Mouse (Mus musculus) ovary, adult 18-20 months (tissue): ENCODE measurements around the gene Celf6.

Experiments used
- DNase-seq: peaks from one replicate; pipeline ENCODE4 v3.0.0; 2022; ENCODE audit warnings: low spot score, mixed read lengths

Gene Celf6

GRCm38 (mm10) chr9:59577844-59578504 lies at the start of gene Celf6:
Gene Celf6 (plus strand): TSS chr9:59577917.
- DNase-seq, result peak; percentile 94

DNA sequence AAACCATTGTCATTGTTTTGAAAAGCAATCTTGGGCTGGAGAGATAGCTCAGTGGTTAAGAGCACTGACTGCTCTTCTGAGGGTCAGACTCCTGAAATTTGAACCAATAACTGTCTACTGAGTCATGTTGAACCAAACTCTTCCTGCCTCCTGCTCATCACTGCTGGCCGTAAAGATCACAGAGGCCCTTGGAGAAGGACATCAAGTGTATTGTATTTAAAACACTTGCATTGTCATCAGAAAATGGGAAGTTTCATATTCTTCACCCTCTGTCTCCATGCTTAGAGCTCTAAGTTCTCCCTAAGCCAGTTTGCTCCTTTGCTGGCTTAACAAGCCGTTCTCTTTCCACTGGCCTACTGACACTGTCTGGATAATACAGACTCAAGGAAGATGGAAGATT lies 49.4 kb upstream of the Celf6 start:
- DNase-seq, result no peak

DNA sequence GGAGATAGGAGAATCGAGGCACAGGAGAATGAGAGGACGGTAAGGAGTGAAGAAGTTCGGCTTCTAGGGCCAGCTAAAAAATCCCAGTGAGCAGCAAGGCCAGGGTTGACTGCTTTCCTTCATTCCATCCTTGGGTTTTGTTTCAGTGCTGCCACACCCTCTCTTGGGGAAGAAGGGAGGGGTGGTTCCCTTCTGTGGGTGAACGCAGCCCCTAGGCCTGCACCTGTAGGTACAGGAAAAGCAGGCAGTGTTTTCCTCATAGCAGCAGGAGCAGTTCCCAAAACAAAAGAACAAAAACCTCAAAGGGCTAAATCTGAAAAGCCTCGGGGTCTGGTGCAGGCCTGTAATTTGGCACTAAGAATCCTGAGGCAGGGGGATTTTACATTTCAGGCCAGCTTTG lies 46.1 kb upstream of the Celf6 start:
- no peak for DNase-seq

- no peak for DNase-seq
These were observed 44.3 kb upstream of the Celf6 start for GRCm38 (mm10) chr9:59533422-59533821.

DNA sequence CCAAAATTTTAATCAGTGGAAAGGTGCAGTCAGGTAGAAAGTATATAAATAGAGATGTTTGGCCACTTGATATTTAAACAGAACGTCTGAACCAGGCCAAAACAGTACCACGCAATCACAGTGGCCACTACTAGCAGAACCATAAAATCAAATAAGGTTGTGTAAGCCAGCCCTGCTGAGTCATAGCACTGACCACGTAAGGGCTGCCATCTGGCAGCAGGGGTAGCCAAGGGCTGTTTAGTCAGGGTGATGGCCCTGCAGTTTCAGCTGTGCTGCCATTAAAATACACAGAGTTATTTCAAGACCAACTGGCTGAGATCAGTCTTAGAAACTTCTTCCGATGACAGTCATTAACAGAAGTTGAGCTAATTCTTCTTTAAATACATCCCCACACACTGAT lies 43.8 kb upstream of the Celf6 start:
- peak; percentile 34 for DNase-seq

DNA sequence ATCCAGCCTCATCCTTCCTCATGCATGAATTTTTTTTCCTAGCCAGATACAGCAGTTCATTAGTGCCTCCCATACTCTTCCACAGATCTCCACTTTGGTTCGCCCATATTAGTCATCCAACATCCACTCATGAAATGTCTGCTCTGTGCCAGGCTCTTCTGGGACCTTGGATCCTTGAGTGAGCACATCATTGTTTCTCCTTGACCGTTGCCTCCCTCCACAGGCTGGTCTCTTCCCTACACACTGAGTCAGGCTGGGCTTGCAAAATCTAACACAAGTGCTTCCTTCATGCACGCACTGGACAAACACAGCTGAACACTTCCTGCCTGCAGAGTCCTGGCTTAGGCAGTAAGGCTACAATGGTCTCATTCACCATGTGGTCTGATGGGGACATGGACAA lies 40.1 kb upstream of the Celf6 start:
- DNase-seq, result peak; percentile 28

DNA sequence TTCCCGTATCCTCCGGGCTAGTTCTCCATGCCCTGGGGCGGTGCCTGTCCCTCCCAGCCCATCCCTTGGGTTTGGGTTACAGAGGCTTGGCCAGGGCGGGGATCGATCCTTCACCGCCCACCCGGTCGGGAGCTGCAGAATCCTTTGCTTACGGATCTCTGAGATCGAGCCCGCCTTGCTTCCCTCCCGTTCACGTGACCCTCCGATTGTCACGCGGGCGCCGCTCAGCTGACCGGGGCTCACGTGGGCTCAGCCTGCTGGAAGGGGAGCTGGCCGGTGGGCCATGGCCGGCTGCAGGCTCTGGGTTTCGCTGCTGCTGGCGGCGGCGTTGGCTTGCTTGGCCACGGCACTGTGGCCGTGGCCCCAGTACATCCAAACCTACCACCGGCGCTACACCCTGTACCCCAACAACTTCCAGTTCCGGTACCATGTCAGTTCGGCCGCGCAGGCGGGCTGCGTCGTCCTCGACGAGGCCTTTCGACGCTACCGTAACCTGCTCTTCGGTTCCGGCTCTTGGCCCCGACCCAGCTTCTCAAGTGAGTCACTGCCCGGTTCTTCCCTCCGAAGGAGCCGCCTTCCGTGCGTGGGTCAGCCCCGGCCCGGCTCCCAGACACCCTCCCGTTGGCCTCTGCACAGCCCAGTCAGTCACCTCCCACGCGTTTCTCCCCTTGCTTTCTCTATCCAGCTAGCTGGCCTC lies 38.1 kb upstream of the Celf6 start, which contains the start of the genes Hexa and Tmem202:
TSS of gene Hexa (plus strand) at position 100 of the 697 bp plus-strand sequence.
TSS of gene Tmem202 (minus strand) at position 407 of the 697 bp plus-strand sequence.
- peak; percentile 78 for DNase-seq

- DNase-seq, result no peak
These were observed 36.1 kb upstream of the Celf6 start for GRCm38 (mm10) chr9:59541617-59542016.

- DNase-seq, result no peak
These were observed 34.9 kb upstream of the Celf6 start for GRCm38 (mm10) chr9:59542766-59543324.

DNA sequence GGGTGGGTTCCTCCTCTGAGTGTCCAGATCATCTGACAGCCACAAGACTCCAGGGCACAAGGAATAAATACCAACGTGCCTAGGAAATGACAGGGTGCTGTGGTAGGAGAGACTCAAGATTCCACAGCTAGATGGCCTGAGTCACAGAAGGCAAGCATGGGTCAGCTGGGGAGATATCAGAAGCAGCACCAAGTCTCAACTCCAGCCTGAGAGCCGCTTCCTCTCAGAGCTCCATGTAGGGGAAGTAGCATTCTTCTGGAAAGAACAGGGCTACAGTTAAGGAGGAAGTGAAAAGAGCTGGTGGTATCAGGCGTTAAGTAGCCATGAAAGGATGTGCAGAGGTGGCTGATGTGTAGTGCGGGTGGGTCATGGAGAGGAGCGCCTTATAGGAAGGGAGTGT lies 33.0 kb upstream of the Celf6 start:
- no peak for DNase-seq

DNA sequence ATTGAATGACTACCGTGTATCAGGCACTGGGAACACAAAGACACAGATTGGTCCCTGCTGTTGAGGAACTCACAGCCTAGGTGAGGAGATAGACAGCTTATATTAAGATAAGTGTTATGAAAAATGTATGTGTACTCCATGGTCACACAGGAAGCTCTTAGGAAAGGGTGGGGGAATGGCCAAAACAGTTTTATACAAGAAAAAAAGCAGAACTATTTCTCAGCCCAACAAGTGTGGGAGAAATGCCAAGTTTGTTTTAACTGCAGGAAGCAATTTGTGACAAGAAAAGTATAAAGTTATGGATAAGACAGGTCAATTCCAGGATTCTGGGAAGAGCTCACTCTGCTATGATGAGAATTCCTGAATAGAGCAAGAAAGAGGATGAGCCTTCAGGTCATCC lies 29.8 kb upstream of the Celf6 start:
- no peak for DNase-seq

DNA sequence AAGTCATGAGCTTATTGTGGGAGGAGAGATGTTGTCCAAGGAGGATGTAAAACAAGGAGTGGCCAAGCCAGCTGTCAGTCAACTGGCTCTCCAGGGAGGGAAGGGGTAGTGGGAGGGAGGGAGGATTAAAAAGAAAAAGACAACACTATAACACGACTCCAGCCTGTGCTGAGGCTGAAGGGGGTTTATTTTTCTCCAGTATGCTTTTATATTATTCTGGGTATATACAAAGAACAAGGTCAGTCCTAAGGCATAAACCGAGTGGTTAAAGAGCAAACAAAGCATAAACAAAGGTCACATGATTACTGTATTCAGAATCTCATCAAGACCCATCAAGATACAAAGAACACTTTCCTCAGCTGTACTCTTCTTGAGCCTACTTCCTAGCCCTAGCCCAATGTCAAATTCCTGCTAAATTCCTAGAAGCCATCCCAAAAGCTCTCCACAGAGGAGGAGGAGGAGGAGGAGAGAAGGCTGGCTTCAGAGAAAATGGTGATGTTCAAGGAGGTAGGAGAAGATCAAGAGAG lies 28.7 kb upstream of the Celf6 start:
- DNase-seq, result no peak

GRCm38 (mm10) chr9:59550077-59550476 lies 27.6 kb upstream of the Celf6 start:
- no peak for DNase-seq

- DNase-seq, result no peak
These were observed 26.7 kb upstream of the Celf6 start for GRCm38 (mm10) chr9:59551017-59551416.

DNA sequence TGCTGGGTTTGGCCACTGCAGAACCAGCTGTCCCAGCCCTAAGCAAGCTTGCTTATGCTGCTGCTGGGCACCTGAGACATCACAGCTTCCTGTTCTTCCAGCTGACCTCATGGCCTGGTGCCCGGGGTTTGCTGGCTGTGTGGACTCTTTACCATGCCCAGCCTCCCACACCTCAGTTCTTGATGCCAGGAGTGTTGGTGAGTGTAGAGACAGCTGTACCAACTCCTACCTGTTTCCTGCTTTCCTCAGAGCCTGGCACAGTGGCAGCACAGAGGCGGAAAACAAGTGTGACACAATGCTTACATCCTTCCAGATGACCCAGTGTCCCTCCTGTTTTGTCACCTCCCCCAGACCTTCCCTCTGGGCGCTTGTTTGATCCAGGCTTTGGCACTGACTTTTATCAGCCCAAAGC lies 26.1 kb upstream of the Celf6 start:
- DNase-seq, result peak; percentile 38

DNA sequence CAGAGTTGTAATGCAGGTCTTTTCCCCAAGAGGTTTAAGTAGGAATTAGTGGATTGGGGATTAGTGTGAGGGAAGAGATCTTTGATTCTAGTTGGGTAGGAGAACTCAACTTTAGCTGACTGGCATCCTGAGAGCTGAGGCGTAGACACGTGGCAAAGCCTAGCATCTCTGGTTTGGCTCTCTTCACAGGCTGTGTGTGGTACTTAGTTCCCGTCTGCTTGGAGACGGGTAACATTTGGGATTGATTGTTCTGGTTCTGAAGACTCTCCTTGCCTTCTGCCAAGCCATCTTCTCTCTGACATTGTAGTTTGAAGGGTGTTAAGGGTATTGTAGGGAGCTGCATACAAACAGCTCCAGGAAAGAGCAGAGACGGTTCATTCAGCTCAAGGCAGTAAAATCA lies 25.1 kb upstream of the Celf6 start:
- DNase-seq, result no peak

GRCm38 (mm10) chr9:59553719-59554118 lies 24.0 kb upstream of the Celf6 start:
- DNase-seq, result no peak

DNA sequence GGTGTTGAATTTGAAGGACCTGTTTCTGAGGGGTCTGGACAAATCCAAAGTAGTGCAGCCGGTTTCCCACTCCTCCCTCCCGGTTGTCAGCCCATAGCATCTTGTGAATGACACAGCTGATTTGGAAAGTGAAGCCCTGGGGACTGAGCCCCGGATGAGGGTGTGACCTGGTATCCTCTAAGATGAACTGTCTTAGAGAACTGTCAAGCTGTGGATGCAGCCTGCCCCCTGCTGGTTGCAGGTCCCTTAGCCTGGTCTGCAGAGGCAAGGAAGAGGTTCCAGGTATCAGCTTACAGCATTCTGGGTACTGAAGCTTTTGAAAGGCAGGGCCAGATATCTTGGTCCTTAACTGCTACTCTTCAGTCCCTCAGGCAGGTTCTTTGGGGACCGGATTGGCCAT lies 12.1 kb upstream of the Celf6 start:
- peak; percentile 37 for DNase-seq

DNA sequence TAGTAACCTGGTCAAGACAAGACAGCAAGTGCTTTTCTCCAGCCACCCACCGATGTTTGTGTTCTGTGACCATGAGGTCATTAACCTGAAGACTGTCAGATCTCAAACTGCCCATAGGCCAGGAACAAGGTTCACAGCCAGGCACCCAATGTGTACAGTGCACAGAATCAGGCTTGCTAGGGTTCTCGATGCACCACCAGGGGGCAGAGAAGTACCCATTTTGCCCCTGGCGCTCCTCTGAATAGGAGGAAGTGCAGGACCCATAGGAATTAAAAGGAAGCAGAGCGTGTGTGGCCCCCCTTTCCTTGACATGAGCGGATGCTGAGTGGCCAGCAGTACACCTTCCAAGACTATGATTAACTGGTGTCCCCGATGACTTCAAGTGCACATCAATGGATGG lies 10.6 kb upstream of the Celf6 start:
- peak; percentile 16 for DNase-seq

DNA sequence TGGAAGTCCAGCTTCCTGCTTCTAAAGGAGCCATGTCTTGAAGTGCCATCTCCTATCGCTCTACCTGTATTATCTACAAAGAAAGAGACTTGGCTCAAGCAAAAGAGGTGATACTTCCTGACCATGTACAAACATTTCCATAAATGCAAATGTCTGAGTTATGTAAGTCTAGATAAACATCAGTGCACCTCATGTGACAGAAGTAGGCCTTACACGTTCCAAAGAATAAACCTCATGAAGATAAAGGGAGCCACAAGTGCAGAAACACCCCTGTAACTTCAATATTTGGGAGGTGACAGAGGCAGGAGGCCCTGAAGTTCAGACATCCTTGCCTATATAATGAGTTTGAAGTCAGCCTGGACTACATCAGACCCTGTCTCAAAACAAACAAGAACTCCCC lies 5.9 kb upstream of the Celf6 start:
- DNase-seq, result no peak

GRCm38 (mm10) chr9:59577401-59577800 lies 316 bp upstream of the Celf6 start:
- DNase-seq, result no peak

- DNase-seq, result no peak
These were observed 769 bp downstream of the Celf6 start for GRCm38 (mm10) chr9:59578505-59578867.

DNA sequence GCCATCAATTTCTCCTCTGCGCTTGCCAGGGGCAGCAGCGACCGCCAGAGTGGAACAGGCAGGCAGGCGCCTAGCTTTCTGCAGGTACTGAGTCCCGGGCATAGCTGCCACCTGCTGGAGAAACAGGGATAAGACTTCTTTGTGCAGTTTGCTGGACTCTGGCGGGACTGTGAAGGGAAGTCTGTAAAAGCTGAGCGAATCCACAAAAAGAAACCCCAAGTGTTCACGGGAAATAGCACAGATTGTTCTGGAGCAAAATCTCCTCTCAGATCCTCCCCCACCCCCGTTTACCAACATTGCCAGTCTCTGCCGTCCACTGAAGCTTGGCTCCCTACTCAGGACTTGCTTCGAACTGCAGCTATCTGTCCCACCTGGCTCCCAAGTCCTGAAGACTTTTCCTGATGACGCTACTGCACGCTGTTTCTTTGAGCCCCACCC lies 7.2 kb downstream of the Celf6 start:
- peak; percentile 56 for DNase-seq
